ENCODE assay signal across 8 mouse cellular contexts in the genomic region with DNA sequence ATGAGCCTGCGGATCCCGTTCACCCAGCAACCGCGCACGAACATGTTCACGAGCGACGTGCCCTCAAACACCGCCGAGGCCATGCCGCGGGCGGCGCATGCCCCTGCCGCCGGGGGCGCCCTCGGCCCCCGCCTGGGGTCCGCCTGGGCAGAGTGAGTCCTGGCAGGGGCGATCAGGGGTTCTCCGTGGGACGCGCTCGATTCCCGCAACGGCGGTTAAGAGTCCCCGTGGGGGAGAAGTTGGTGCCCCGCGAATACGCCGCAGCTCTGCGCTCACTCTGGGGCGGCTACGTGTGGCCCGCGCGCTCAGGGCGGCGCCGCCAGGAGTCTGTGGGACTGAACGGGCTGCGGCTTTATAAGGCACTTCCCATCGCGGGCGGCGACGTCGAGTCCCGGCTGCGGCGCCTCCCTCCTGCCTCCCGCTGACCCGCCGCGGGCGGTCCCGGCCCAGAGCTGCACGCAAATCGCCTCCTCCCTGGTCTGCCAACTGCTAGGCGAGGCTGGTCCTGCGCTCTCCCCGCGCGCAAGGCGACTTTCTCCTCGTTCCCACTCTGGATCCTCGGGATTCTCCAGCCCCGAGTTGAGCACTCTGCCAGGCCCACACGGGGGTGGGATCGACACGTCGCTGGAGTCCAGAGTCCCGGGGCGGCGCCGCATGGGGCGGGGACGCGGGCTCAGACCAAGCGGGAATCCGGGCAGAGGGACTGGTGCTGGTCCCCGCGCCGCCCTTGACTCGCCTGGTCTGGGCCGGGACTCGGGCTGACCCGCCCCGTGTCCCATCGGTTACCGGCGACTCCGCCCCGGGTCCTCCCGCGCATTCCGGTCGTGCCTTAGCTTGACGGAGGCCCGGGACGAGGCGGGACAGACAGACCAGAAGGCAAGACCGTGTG. TPM values are rescaled to one million over a fixed set of nuclear protein-coding genes. Genes with fewer than 3 reads are reported as not detected.
DNase-seq lines count a peak whose midpoint lies in the region; ATAC-seq and TF ChIP-seq lines count a peak whose summit lies in the region.

No protein-coding gene starts in this region.

- peaks cover 62% of the 10 kb centered on the region for H3K27me3 ChIP-seq in embryonic facial prominence, embryonic 10.5 days (replicated peaks; ENCODE audit: low read depth, poor library complexity, severe bottlenecking)
- no peaks in the 10 kb centered on the region for H3K27me3 ChIP-seq in intestine, postnatal 0 days (replicated peaks; ENCODE audit: control insufficient read depth, insufficient read depth, low read length)
- H3K27me3 ChIP-seq in limb, embryonic 15.5 days = peaks cover 20% of the 10 kb centered on the region; the same call in 1 of the 2 replicates
- peaks cover 53% of the 10 kb centered on the region for H3K27me3 ChIP-seq in midbrain, embryonic 15.5 days (replicated peaks)

- H3K36me3 ChIP-seq in embryonic facial prominence, embryonic 10.5 days (replicated peaks) = no peaks in the 10 kb centered on the region
- no peaks in the 10 kb centered on the region for H3K36me3 ChIP-seq in intestine, postnatal 0 days (ENCODE audit: control insufficient read depth, insufficient read depth)
- no peaks in the 10 kb centered on the region for H3K36me3 ChIP-seq in limb, embryonic 15.5 days
- no peaks in the 10 kb centered on the region for H3K36me3 ChIP-seq in midbrain, embryonic 15.5 days (replicated peaks)

- peak; percentile 88 for ATAC-seq in intestine, postnatal 0 days
- ATAC-seq in limb, embryonic 15.5 days (ENCODE audit: insufficient number of reproducible peaks, low FRiP score, low TSS enrichment, low read depth) = peak; percentile 78
- peak; percentile 76 for ATAC-seq in midbrain, embryonic 15.5 days (replicated peaks)
- ATAC-seq in megakaryocyte-erythroid progenitor cell, adult 5-6 weeks (replicated peaks; ENCODE audit: low FRiP score, low TSS enrichment, poor library complexity, severe bottlenecking) = no peak

- peak overlapping the region; percentile 82 for H3K9ac ChIP-seq in intestine, postnatal 0 days (ENCODE audit: low read depth, low read length)
- peak overlapping the region; percentile 81 for H3K9ac ChIP-seq in limb, embryonic 15.5 days
- H3K9ac ChIP-seq in midbrain, embryonic 15.5 days = peak overlapping the region; percentile 41

- H3K4me2 ChIP-seq in intestine, postnatal 0 days (replicated peaks; ENCODE audit: low read depth) = peak overlapping the region; percentile 89
- H3K4me2 ChIP-seq in limb, embryonic 15.5 days = peak overlapping the region; percentile 88
- H3K4me2 ChIP-seq in midbrain, embryonic 15.5 days = peak overlapping the region; percentile 95

- peaks cover 36% of the 10 kb centered on the region for H3K4me1 ChIP-seq in embryonic facial prominence, embryonic 10.5 days
- H3K4me1 ChIP-seq in intestine, postnatal 0 days (replicated peaks; ENCODE audit: control insufficient read depth, insufficient read depth, low read length) = peaks cover 3% of the 10 kb centered on the region; the same call in 1 of the 2 replicates
- peaks cover 47% of the 10 kb centered on the region for H3K4me1 ChIP-seq in limb, embryonic 15.5 days
- H3K4me1 ChIP-seq in midbrain, embryonic 15.5 days = peaks cover 24% of the 10 kb centered on the region

- H3K27ac ChIP-seq in embryonic facial prominence, embryonic 10.5 days (replicated peaks) = peak overlapping the region; percentile 88
- H3K27ac ChIP-seq in intestine, postnatal 0 days (ENCODE audit: low read depth, low read length) = peak overlapping the region; percentile 97
- peak overlapping the region; percentile 92 for H3K27ac ChIP-seq in limb, embryonic 15.5 days
- peak overlapping the region; percentile 39; the same call in 1 of the 2 replicates for H3K27ac ChIP-seq in midbrain, embryonic 15.5 days

- DNase-seq in adrenal gland, adult (ENCODE audit: inconsistent age in 2 of 2, low spot score in 1 of 2) = peak; percentile 71 to 88
- DNase-seq in embryonic facial prominence, embryonic 10.5 days (ENCODE audit: low spot score) = peak; percentile 74
- peak; percentile 90 to 93 for DNase-seq in heart, adult 18-20 months
- DNase-seq in spleen, postnatal 14 days (ENCODE audit: low spot score in 2 of 2) = peak; percentile 59 to 65

- under 1% methylated on average over 105 of the region's 105 CpGs for WGBS in embryonic facial prominence, embryonic 10.5 days
- WGBS in intestine, postnatal 0 days = under 1% methylated on average over 98 of the region's 105 CpGs
- WGBS in limb, embryonic 15.5 days = under 1% methylated on average over 105 of the region's 105 CpGs
- under 1% methylated on average over 104 of the region's 105 CpGs for WGBS in midbrain, embryonic 15.5 days

- TF ChIP-seq CTCF in intestine, postnatal 0 days (IDR thresholded peaks at IDR 0.05; ENCODE audit: low read depth) = peak; percentile 71

- H3K9me3 ChIP-seq in embryonic facial prominence, embryonic 10.5 days = no peaks in the 10 kb centered on the region
- H3K9me3 ChIP-seq in intestine, postnatal 0 days (ENCODE audit: control insufficient read depth) = no peaks in the 10 kb centered on the region
- no peaks in the 10 kb centered on the region for H3K9me3 ChIP-seq in limb, embryonic 15.5 days
- H3K9me3 ChIP-seq in midbrain, embryonic 15.5 days = no peaks in the 10 kb centered on the region

- H3K4me3 ChIP-seq in embryonic facial prominence, embryonic 10.5 days = peak overlapping the region; percentile 73
- H3K4me3 ChIP-seq in intestine, postnatal 0 days (ENCODE audit: low read depth, low read length) = peak overlapping the region; percentile 75
- peak overlapping the region; percentile 69 for H3K4me3 ChIP-seq in limb, embryonic 15.5 days
- peak overlapping the region; percentile 57 for H3K4me3 ChIP-seq in midbrain, embryonic 15.5 days

RNA-seq across cellular contexts. Expression of a gene that starts 0.7 kb away (rescaled TPM):
- 4.1 TPM in 2 replicates for polyA plus RNA-seq in embryonic facial prominence, embryonic 10.5 days (2016; fragmentation: Nextera tagmentation; extraction: Ambion mirVana)
- total RNA-seq in heart, adult 18-20 months (2021) = 10 to 100 TPM; 13.1 to 16.4 TPM
- 71.3 and 80.4 TPM in 2 replicates for polyA plus RNA-seq in intestine, postnatal 0 days (2015; fragmentation: Nextera tagmentation; extraction: Ambion mirVana)
- polyA plus RNA-seq in limb, embryonic 15.5 days (2015; fragmentation: Nextera tagmentation; extraction: Ambion mirVana) = 26.2 and 29.0 TPM in 2 replicates
- polyA plus RNA-seq in midbrain, embryonic 15.5 days (2015; fragmentation: Nextera tagmentation; extraction: Ambion mirVana) = 8.4 and 9.8 TPM in 2 replicates
- not detected in 2 replicates for total RNA-seq in megakaryocyte-erythroid progenitor cell, adult 5-6 weeks (2014; fragmentation: Nextera tagmentation)
- total RNA-seq in megakaryocyte-erythroid progenitor cell, adult 5-6 weeks (2017) = not detected in 2 replicates

Comparison
In these comparisons a context has a peak if more than half of its experiments do, and no peak if none do; other contexts are left out.
1. H3K27ac ChIP-seq: peak in every context shown above with its lines; median percentile 97 in intestine, postnatal 0 days; 92 in limb, embryonic 15.5 days; 88 in embryonic facial prominence, embryonic 10.5 days; 39 in midbrain, embryonic 15.5 days.